Mouse (Mus musculus): ENCODE measurements around the gene Mpped2.

Gene Mpped2

DNA sequence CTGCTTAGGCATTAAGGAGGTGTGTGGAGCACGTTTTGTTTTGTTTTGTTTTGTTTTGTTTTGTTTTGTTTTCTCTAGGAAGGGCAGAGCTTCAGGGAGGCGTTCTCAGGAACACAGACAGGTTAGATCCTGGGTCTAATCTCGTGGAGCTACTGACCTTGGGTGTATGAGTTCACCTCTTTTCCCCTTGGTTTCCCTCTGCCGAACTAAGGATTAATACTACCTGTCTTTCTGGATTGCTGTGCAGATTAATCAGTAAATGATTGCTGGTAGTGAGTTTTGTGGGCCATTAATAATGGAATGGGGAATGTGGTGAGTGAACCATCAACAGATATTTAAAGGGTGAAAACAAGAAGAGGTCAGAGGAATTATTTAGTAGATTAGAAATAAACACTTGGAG lies 53.8 kb downstream of the Mpped2 start:
- no peak for DNase-seq (ENCODE audit: low spot score)

DNA sequence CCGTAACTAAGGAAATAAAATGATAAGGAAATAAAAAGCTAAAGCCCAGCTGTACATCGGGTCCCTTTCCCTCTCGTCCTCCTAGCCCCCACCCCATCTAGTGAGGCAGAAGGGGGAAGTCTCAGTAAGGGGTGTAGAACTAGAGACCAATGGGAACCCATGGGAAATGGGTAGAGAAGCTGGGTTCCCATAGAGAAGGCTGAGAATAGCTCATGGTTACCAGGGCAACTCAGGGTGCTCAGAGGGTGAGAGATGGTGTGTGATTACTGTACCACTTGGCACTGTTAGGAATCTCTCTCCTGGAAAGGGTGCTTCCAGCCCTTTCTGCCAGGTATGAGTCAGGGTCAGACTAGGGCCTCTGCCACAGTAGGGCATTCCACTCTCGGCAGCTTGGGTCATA lies 54.3 kb downstream of the Mpped2 start:
- no peak for DNase-seq (ENCODE audit: low spot score)

DNA sequence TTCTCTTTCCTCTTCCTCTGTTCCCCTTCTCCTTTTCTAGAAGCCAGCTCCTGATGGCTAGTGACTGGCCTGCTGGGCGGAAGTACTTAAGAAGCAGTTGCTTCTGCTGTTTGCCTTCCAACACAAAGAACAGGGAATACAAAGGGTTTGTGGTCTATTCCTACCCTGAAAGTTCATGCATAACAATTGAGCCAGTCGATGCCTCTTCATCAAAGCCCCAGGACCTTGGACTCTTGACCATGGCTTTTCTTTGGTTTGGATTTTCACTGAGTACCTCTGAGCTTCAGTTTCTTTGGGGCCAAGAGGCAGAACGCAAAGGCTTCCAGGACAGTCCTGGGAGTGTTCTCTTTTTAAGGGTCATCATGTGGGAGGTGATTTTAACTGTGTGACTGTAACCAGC lies 57.8 kb downstream of the Mpped2 start:
- DNase-seq (ENCODE audit: low spot score), result no peak

DNA sequence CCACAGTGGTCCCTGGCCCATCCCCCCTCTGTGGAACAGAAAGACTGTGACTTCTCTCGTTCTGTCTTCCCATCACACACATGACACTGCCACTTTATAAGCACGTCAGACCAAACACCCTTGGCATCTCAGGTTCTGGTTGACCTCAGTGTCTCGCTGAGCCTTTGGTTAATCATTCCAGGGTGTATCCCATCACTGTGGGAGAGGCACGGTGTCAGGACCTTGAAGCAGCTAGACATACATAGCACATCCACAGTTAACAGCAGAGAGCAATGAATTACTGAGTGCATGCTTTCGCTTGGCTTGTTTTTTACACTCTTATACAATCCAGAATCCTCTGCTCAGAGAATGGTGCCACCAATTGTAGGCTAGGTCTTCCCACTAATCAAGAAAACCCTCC lies 60.6 kb downstream of the Mpped2 start:
- no peak for DNase-seq (ENCODE audit: low spot score)

DNA sequence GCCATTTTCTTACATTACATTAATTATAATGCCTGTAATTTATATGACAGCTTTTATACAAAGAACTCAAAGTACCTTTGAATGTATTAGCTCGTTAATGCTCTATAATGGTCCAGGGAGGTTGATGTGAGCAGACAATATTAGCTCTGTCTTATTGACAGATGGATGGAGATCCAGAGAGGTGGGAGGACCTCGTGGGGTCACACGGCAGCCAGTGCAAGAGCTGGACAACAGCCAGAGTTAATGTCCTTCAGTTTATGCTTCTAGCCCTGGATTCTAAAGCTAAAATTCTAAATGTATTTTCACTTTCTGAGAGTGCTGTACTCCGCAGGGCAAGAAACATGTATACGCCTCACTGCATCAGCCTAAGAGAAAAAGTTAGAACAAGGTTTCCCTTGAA lies 61.6 kb downstream of the Mpped2 start:
- no peak for DNase-seq (ENCODE audit: low spot score)

DNA sequence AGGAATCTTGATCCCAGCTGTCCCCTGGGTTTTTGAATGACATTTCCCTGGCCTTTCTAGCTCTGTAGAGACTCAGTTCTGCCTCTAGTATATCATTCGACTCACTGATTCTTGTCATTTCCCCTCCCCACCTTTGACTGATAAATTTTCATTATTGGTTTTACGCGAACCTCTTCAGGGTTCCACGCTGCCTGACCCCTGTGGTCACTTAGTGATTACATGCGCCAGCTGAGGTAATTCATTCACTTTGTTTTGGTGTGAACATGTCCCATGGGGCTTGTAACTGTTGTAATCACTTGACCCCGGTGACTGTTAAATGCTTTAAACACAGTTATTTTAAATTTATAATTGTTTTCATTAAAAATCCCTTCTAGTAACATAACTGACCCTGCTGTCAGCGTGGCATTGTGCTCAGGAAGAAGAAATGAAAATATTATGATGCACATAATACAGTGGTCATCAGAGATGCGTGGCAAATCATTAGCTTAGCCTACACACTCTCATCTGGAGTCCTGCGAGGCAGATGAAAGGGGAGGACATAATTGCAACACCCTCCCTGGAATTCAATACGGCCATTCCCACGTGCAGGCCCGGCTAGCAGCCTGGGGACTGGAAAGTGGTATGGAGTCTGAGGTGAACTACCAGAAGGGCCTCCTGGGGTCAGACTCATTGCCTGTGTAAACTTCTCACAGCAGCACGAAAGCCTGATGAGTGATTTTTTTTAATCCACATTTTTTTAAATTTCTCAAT lies 63.5 kb downstream of the Mpped2 start:
- DNase-seq (ENCODE audit: low spot score), result no peak

DNA sequence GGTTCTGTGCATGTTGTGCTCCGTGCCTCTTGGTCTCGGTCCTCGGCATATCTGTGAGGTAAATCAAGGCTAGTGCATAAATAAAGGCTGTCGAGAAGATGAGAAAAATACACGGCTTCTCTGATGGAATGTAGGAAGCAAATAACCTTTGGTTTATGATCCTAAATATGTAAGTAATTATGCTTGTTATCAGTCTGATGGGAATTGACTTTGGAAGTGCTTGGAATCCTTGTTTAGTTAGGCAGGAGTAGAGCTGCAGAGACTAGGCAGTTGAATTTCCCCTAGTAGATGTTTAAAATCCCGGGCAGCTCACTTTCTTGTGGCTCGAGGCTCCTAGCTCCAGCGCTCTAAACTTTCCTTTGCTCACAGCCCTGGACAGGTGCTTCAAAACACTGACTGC lies 69.9 kb downstream of the Mpped2 start:
- no peak for DNase-seq (ENCODE audit: low spot score)

DNA sequence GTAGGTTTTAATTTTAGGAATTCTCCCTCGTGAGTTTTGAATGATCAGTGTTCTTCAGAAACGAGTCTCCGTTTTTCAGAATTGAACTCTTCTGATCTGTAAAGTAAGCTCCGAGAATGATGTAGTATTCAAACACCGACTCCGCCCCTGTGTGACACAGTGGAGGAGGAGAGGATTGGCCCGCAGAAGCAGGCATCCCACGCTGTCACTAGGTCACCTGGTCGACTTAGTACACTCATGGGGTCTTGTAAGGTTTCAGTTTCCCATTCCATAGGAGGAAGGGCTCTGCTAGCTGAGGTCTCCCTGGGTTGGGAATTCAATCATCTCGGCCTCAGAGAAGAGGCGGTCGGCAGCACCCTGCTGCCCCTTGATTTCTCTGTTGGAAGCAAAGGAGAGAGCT lies 76.2 kb downstream of the Mpped2 start:
- DNase-seq (ENCODE audit: low spot score), result no peak

DNA sequence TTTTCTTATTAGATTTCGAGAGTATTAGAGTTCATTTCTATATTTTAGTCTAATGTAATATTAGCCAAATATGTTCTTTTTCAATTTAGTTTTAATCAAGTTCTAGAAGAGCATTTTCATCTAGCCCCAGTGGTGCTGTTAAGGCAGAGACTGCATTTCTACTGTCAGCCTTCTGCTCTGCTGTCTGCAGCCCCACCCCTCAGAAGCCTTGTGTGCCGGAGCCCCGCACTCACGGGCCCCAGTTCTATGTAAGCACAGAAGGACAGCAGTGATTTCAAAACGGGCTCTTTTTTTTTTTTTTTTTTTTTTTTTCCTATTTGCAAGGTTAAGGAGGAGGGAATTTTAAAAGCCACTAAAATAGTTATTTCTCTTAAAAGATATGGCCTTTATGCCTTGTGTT lies 79.6 kb downstream of the Mpped2 start:
- DNase-seq (ENCODE audit: low spot score), result no peak

DNA sequence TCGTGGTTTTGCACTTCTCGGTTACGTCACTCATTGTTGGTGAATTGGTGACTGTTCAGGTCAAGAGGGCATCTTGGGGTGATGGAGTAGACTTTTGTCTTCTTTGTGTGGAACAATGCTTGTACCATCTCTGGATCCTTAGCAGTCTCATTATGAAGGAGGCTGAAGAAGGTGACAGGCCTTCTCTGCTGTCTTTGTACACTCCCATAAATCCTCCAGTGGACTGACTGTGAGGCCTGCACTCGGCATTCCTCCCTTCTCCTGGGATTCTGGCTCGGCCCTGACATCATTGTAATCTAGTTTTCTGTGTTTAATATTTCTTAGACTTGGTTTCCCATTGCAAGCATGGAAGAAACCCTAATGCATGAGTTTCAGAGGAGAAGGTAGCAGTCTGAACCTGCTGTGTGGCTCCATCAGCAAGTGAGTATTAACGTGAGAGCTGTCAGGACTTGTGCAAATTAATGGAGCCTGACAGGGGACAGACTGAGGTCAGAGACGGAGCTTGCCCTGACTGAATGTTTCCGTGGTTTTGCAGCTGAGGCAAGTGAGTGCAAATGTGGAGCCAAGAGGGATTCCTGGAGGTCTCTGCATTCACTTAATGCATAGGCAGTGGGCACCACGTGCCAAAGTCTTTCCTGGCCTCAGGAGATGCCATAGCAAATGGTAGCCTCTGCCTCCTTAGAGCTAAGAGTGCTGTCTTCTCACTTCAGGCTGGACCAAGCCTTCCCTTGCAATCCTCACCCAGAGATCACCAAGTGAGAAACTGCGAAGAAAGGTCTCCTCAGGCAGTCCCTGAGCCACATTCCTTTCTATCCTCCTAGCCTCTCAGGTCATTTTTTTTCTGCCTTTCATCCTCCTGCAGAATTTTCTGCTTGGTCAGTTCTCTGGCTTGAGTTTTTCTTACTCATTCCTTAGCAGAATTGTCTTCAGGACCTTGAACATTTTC lies 81.5 kb downstream of the Mpped2 start:
- no peak for DNase-seq (ENCODE audit: low spot score)

DNA sequence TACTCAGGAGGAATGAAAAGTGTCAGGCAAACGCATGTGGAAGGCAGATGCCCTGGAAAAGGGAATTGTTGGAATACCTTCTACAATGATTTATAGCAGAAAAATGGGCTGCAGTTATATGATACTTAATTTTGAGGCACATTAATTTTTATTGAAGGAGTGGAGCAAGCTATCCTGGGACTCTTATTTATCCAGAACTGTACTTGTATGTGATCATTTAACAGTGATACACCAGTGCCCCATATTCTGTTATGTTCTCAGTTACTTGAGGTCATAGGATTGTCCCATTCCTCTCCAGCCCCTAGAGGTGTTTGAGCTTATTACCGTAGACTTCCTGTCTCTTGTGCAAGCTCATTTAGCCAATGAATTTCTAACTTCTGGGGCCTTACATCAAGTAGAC lies 82.9 kb downstream of the Mpped2 start:
- no peak for DNase-seq (ENCODE audit: low spot score)

DNA sequence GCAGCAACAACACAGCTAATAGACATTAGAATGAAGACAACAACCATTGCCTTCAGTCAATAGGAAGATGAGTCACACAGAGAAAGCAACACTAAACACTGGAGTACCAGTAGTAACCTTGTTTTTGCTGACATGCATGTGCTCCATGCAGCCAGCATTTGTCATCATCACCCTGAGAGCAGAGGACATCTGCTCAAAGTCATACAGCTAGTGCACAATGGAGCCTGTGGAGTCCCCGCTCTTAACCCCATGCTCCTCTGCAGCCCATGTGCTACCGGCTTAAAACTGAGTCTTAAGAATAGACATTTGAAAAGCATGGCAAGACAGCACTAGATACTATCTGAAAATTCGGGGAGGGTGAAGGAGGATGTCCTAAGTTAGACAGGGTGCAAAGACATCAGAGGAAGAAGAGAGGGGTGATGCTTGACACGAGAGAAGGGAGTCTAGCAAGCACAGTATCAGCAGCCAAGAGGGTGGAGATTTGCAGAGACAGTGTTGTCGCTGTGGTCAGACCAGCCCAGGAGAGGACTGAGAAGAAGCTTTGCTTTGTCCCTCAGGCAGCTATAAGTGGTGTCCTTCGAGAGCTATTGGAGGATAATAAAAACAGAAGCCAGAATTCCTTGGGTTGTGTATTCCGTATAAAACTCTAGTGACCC lies 85.9 kb downstream of the Mpped2 start:
- no peak for DNase-seq (ENCODE audit: low spot score)

DNA sequence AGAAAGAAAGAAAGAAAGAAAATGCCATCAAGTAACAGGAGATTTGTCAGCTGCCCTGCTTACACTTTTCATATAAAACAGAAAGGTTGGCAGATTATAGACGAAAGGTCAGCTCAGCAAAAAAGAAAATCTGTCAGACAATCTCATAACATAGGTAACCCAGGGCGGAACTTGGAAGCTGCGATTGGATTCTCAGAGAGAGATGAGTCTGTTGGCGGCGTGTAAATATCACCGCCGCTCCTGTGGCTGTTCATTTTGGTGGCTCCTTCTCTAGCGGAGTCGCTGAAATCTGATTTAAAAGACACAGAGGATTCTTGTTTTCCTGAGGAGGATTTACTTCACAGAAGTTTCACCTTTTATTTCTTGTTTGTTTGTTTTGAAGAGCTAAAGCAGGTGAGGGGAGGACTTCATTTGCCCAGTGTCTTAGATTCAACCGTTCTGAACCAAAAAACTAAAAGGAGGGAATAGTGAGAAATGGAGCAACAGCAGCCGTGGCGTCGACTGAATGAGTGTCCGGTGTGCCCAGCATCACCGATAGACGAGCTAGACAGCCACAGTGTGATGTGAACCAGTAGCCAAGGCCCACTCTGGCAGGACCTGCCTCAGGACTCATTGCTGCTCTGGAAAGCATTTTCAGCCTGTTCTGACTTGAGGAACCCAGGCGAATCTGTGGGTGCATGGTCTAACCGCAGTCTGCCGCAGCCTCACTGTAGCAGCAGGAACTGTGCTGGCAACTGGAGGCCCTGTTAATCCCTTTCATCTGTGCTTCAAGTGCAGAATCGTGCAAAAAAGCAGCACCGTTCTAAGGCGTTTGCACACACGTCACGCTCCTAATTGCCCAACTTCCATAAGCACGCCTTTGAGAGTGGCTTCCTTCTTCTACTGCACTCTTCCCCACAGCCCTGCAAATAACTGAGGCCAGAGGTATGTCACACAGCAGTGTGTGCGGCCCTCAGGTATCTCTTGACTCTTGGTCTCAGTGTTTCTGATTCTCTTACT lies 88.4 kb downstream of the Mpped2 start:
- DNase-seq (ENCODE audit: low spot score), result no peak

DNA sequence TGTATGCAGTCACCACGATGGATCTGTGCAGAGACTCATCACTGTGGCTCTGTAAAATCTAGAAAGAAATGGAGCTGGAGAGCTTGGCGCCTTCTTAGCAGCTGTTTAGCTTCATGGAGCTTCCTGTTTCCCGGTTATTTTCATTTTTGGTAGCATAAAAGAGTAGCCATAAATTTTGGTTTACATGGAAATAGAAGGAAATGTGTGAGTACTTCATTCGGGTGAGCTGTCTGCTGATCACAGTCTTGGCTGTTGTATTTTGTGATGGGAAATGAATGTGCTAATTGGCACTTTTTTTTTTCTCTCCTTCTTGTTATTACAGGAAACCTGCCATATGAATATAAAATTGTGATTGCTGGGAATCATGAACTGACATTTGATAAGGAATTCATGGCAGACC lies 90.2 kb downstream of the Mpped2 start:
- DNase-seq (ENCODE audit: low spot score), result no peak

DNA sequence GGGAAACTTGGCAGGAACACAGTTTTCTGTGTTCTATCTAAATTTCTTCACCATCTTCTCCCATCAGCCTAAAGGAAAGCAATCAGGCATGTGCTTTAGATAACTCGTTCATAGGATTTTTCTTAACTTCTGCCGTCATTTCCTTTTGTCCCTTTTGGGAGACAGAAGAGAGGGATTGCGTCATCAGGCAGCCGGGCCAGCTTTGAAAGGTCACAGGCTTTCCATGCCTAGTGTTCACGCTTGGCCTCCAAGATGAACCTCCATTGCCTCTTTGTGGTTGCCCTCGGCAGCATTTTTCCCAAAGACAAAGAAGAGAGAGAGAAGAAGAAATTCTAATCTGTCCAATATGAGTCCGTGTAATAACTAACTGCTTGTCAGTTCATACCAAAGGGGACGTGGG lies 95.0 kb downstream of the Mpped2 start:
- peak; percentile 38 for DNase-seq (ENCODE audit: low spot score)

DNA sequence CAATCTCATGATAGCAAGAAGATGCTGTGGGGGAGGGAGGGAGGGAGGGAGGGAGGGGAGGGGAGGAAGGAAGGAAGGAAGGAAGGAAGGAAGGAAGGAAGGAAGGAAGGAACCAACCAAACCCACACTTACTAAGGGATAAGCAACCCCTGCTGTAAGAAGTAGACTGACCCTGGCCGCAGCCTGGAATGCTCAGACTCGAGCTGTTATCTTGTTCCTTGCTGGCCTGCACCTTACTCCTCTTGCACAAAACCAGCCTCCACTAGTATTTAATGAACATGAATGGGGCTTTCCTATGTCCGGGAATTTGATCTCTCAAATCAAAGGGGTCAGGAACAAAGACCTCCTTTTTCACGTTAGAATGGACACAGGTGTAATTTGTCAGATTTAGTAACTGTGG lies 95.5 kb downstream of the Mpped2 start:
- DNase-seq (ENCODE audit: low spot score), result no peak

DNA sequence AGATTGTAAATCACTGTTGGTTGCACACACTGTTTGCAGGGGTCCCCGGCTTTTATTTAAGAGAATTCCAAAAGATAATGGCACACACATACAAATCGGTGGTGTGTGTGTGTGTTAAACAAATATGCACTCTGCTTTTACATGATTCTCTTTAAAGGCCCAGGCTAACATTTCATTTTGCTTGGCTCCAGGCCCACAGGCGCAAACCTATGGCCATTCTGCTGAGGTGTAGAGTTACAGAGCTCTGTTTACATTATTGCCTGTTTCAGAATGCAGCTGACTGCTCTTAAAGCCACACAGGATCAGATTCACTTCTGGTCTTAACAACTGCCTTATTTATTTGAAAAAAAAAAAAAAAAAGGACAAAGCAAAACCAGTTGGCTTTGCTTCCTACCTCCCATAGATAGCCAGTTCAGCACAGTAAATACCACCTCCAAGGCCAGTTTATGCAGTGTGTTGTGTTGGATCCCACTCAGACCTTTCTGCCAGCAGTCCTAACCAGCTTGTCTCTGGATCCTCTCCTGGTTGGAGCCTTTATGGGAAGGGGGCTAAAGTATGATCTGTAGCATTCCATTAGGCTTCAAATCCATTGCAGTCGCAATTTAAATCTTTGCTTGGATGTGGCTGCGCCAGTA lies 96.7 kb downstream of the Mpped2 start:
- no peak for DNase-seq (ENCODE audit: low spot score)

DNA sequence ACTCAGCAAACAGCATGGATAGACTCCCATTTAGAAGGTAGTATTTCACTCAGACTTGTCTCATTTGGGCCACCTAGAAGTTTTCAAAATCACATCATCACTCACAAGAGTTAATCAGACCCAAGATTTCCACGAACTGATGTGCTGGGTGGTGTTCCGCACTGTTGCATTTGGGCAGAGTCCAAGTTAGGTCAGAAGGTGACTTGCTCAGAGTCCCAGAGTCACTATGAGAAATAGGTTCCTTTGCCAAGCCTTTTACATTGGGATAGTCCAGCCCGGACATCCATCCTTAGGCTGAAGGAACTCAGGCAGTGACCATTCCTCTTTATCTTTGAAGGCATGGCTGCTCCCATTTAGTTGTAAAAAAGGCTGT lies 97.2 kb downstream of the Mpped2 start:
- DNase-seq (ENCODE audit: low spot score), result no peak

DNA sequence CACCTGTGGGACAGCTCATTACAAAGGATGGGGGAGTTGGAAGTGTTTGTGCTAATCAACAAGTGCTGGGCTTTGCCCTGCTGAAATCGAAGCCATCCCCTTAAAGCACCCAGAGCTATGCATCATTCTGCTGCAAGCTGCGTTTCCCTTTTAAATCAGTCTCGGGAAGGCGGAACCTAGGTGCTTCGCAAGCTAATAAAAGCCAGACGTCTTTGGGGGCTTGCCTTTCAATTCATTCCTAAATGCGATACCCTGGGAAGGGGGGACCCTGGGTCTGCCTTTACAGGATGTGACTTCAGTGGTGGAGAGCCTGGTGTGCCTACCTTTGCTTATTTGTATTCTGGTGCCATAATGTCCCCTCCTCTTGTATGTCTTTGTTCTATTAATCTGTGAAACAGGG lies 103.2 kb downstream of the Mpped2 start:
- no peak for DNase-seq (ENCODE audit: low spot score)

DNA sequence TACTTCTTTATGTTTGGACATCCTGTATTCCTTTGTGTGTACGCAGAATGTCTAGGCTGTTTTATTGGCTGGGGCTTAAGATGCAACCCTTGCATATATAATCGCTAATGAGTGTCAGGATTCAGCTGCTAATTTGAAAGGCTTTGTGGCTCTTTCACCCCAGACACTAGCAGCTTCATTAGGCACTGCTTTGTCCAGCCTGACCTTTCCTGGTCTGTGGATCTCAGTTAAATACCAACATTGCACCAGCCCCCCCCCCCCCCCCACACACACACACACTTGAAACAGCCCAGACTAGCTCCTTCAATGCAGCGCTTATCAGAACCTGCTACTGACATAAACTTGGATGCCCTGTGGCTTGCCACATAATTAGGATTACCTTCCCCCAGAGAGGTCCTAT lies 104.8 kb downstream of the Mpped2 start:
- no peak for DNase-seq (ENCODE audit: low spot score)

DNA sequence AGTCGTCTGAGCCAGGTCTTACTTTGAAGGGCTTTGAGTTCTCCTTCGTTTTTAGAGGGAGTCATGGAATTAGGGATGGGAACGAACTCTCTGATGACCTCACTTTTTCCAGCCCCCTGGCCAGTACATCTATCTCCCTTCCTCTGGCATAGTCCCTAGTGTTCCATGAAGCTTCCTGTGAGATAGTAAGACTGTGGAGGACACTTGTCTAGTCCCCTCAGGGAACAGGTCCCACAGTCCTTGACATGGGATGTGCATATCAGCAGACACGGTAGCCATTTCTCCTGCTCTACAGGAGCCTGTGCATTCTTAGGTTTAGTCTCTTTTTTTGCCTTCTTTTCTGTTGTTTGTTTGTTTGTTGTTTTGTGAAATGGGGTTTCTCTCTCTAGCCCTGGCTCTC lies 105.8 kb downstream of the Mpped2 start:
- DNase-seq (ENCODE audit: low spot score), result no peak
